Mouse (Mus musculus): ENCODE data around the gene Eml6. TPM values are rescaled to one million over a fixed set of nuclear protein-coding genes. Genes with fewer than 3 reads are reported as not detected.

Gene Eml6
- polyA plus RNA-seq, 1 experiment from 2014 or later: 1.1 TPM

GRCm38 (mm10) chr11:29786583-29787219 is 239.1 kb downstream of the Eml6 start:
- Histone ChIP-seq H3K27ac (no peak overlapping the region), H3K9ac (no peak overlapping the region), H3K9me3 (no peaks in the 10 kb centered on the region), H3K4me3 (no peak overlapping the region), H3K36me3 (no peaks in the 10 kb centered on the region), H3K4me1 (peaks cover 3% of the 10 kb centered on the region; the same call in 1 of the 2 replicates), H3K4me2 (replicated peaks) (no peak overlapping the region), H3K27me3 (no peaks in the 10 kb centered on the region)
- no peak for ATAC-seq (ENCODE audit: insufficient number of reproducible peaks, insufficient read depth, low FRiP score, low TSS enrichment)
- 88% methylated on average over 6 of the region's 6 CpGs for WGBS

GRCm38 (mm10) chr11:29779409-29780026 is 246.3 kb downstream of the Eml6 start:
- Histone ChIP-seq H3K36me3 (no peaks in the 10 kb centered on the region), H3K4me1 (no peaks in the 10 kb centered on the region), H3K4me3 (no peak overlapping the region), H3K27ac (no peak overlapping the region), H3K9me3 (no peaks in the 10 kb centered on the region), H3K9ac (no peak overlapping the region), H3K27me3 (no peaks in the 10 kb centered on the region), H3K4me2 (replicated peaks) (no peak overlapping the region)
- ATAC-seq (ENCODE audit: insufficient number of reproducible peaks, insufficient read depth, low FRiP score, low TSS enrichment): no peak
- WGBS: 41% methylated on average over 2 of the region's 2 CpGs

- no peak for ATAC-seq (ENCODE audit: insufficient number of reproducible peaks, insufficient read depth, low FRiP score, low TSS enrichment)
- Histone ChIP-seq H3K9me3 (no peaks in the 10 kb centered on the region), H3K27me3 (no peaks in the 10 kb centered on the region), H3K4me3 (no peak overlapping the region), H3K4me2 (replicated peaks) (no peak overlapping the region), H3K4me1 (no peaks in the 10 kb centered on the region), H3K27ac (no peak overlapping the region), H3K36me3 (no peaks in the 10 kb centered on the region), H3K9ac (no peak overlapping the region)
- 73% methylated on average over 3 of the region's 3 CpGs for WGBS
Measured at GRCm38 (mm10) chr11:29778936-29779335, 246.9 kb downstream of the Eml6 start.

- no peaks in the 10 kb centered on the region for H3K4me1 ChIP-seq
- ATAC-seq (ENCODE audit: insufficient number of reproducible peaks, insufficient read depth, low FRiP score, low TSS enrichment): no peak; the same call in 1 of the 2 replicates
- no peaks in the 10 kb centered on the region for H3K36me3 ChIP-seq
- H3K27ac ChIP-seq: no peak overlapping the region
- no peaks in the 10 kb centered on the region for H3K9me3 ChIP-seq
- no peak overlapping the region for H3K4me2 ChIP-seq (replicated peaks)
- no peaks in the 10 kb centered on the region for H3K27me3 ChIP-seq
- no peak overlapping the region for H3K4me3 ChIP-seq
- H3K9ac ChIP-seq: no peak overlapping the region
Measured at GRCm38 (mm10) chr11:29777964-29778363, 247.9 kb downstream of the Eml6 start.

GRCm38 (mm10) chr11:29774760-29775159 is 251.1 kb downstream of the Eml6 start:
- H3K27ac ChIP-seq: 0 out of 2 replicates have a peak overlapping the region, but pooled peaks have one; percentile 36
- no peak overlapping the region for H3K4me3 ChIP-seq
- H3K9ac ChIP-seq: no peak overlapping the region
- H3K27me3 ChIP-seq: no peaks in the 10 kb centered on the region
- 46% methylated on average over 2 of the region's 2 CpGs for WGBS
- no peaks in the 10 kb centered on the region for H3K9me3 ChIP-seq
- no peak overlapping the region for H3K4me2 ChIP-seq (replicated peaks)
- 0 out of 2 replicates have a peak, but pooled peaks have one; percentile 28 for ATAC-seq (ENCODE audit: insufficient number of reproducible peaks, insufficient read depth, low FRiP score, low TSS enrichment)
- no peaks in the 10 kb centered on the region for H3K4me1 ChIP-seq
- no peaks in the 10 kb centered on the region for H3K36me3 ChIP-seq

- no peaks in the 10 kb centered on the region for H3K36me3 ChIP-seq
- H3K9me3 ChIP-seq: no peaks in the 10 kb centered on the region
- H3K27ac ChIP-seq: 0 out of 2 replicates have a peak overlapping the region, but pooled peaks have one; percentile 36
- WGBS: 44% methylated on average over 2 of the region's 2 CpGs
- H3K27me3 ChIP-seq: no peaks in the 10 kb centered on the region
- peak; percentile 60; the same call in 1 of the 2 replicates for ATAC-seq (ENCODE audit: insufficient number of reproducible peaks, insufficient read depth, low FRiP score, low TSS enrichment)
- no peak overlapping the region for H3K9ac ChIP-seq
- H3K4me1 ChIP-seq: no peaks in the 10 kb centered on the region
- H3K4me2 ChIP-seq (replicated peaks): no peak overlapping the region
- no peak overlapping the region for H3K4me3 ChIP-seq
Measured at GRCm38 (mm10) chr11:29774296-29774695, 251.5 kb downstream of the Eml6 start.

- Histone ChIP-seq H3K36me3 (no peaks in the 10 kb centered on the region), H3K9me3 (no peaks in the 10 kb centered on the region), H3K9ac (no peak overlapping the region), H3K4me2 (replicated peaks) (no peak overlapping the region), H3K27me3 (no peaks in the 10 kb centered on the region), H3K4me1 (no peaks in the 10 kb centered on the region), H3K27ac (no peak overlapping the region), H3K4me3 (no peak overlapping the region)
- 95% methylated on average over 1 of the region's 1 CpGs for WGBS
- no peak for ATAC-seq (ENCODE audit: insufficient number of reproducible peaks, insufficient read depth, low FRiP score, low TSS enrichment)
Measured at GRCm38 (mm10) chr11:29772279-29772678, 253.6 kb downstream of the Eml6 start.

GRCm38 (mm10) chr11:29770666-29771400 is 255.0 kb downstream of the Eml6 start:
- Histone ChIP-seq H3K4me2 (replicated peaks) (no peak overlapping the region), H3K9me3 (no peaks in the 10 kb centered on the region), H3K27me3 (no peaks in the 10 kb centered on the region), H3K4me1 (no peaks in the 10 kb centered on the region), H3K36me3 (no peaks in the 10 kb centered on the region), H3K4me3 (no peak overlapping the region), H3K27ac (no peak overlapping the region), H3K9ac (no peak overlapping the region)
- WGBS: 45% methylated on average over 3 of the region's 3 CpGs
- ATAC-seq (ENCODE audit: insufficient number of reproducible peaks, insufficient read depth, low FRiP score, low TSS enrichment): no peak

- Histone ChIP-seq H3K4me3 (no peak overlapping the region), H3K27ac (no peak overlapping the region), H3K9ac (no peak overlapping the region), H3K4me2 (replicated peaks) (no peak overlapping the region), H3K9me3 (no peaks in the 10 kb centered on the region), H3K27me3 (no peaks in the 10 kb centered on the region), H3K36me3 (no peaks in the 10 kb centered on the region), H3K4me1 (no peaks in the 10 kb centered on the region)
- ATAC-seq (ENCODE audit: insufficient number of reproducible peaks, insufficient read depth, low FRiP score, low TSS enrichment): no peak
Measured at GRCm38 (mm10) chr11:29768523-29768922, 257.3 kb downstream of the Eml6 start.

- no peak for ATAC-seq (ENCODE audit: insufficient number of reproducible peaks, insufficient read depth, low FRiP score, low TSS enrichment)
- H3K9ac ChIP-seq: no peak overlapping the region
- H3K36me3 ChIP-seq: no peaks in the 10 kb centered on the region
- WGBS: 77% methylated on average over 11 of the region's 11 CpGs
- no peaks in the 10 kb centered on the region for H3K9me3 ChIP-seq
- H3K4me2 ChIP-seq (replicated peaks): no peak overlapping the region
- H3K4me3 ChIP-seq: no peak overlapping the region
- H3K27me3 ChIP-seq: no peaks in the 10 kb centered on the region
- no peak overlapping the region for H3K27ac ChIP-seq
- H3K4me1 ChIP-seq: no peaks in the 10 kb centered on the region
Measured at GRCm38 (mm10) chr11:29766313-29766982, 259.4 kb downstream of the Eml6 start.

- H3K4me3 ChIP-seq: no peak overlapping the region
- H3K27ac ChIP-seq: no peak overlapping the region
- H3K9me3 ChIP-seq: no peaks in the 10 kb centered on the region
- no peaks in the 10 kb centered on the region for H3K27me3 ChIP-seq
- H3K36me3 ChIP-seq: no peaks in the 10 kb centered on the region
- no peak overlapping the region for H3K9ac ChIP-seq
- H3K4me1 ChIP-seq: no peaks in the 10 kb centered on the region
- WGBS: 50% methylated on average over 4 of the region's 4 CpGs
- no peak for ATAC-seq (ENCODE audit: insufficient number of reproducible peaks, insufficient read depth, low FRiP score, low TSS enrichment)
- no peak overlapping the region for H3K4me2 ChIP-seq (replicated peaks)
Measured at GRCm38 (mm10) chr11:29765063-29765462, 260.8 kb downstream of the Eml6 start.

Data from embryonic facial prominence, embryonic 12.5 days (tissue).